16 mouse cellular contexts compared by ENCODE assay signal in genomic region chr10:119187720-119188119, GRCm38 (mm10).
"Had no signal": no experiment of that assay in that cellular context is flagged by ENCODE, and none has a peak within 500 bp of the region (broad histone marks: within the 10 kb centered on the region; RNA-seq: fewer than 3 reads in every experiment).

No protein-coding gene starts in this region.

- ATAC-seq: midbrain, embryonic 13.5 days; midbrain, embryonic 15.5 days had no signal

- H3K4me2 ChIP-seq: lung, embryonic 14.5 days; midbrain, embryonic 11.5 days; midbrain, embryonic 13.5 days; midbrain, embryonic 15.5 days; neural tube, embryonic 12.5 days; stomach, embryonic 15.5 days had no signal

- H3K27me3 ChIP-seq: megakaryocyte, embryonic 14.5 days; midbrain, embryonic 13.5 days; midbrain, embryonic 15.5 days; neural tube, embryonic 12.5 days; stomach, embryonic 15.5 days had no signal

- H3K36me3 ChIP-seq: midbrain, embryonic 13.5 days; midbrain, embryonic 15.5 days; neural tube, embryonic 12.5 days; stomach, embryonic 15.5 days had no signal

- DNase-seq: lung, adult 18-20 months; lung, embryonic 14.5 days; lung, postnatal 14 days; lung, postnatal 36 days; right cerebral cortex, postnatal 14 days; thymus, adult 2 months; thymus, postnatal 14 days; thymus, postnatal 36 days had no signal

- H3K4me3 ChIP-seq: megakaryocyte, embryonic 14.5 days; midbrain, embryonic 13.5 days; midbrain, embryonic 15.5 days; neural tube, embryonic 12.5 days; stomach, embryonic 15.5 days had no signal

- H3K9ac ChIP-seq: lung, embryonic 14.5 days; midbrain, embryonic 13.5 days; midbrain, embryonic 15.5 days; neural tube, embryonic 12.5 days; stomach, embryonic 15.5 days had no signal

- H3K9me3 ChIP-seq: midbrain, embryonic 13.5 days; midbrain, embryonic 15.5 days; neural tube, embryonic 12.5 days; stomach, embryonic 15.5 days had no signal

- H3K27ac ChIP-seq: macrophage; midbrain, embryonic 13.5 days; midbrain, embryonic 15.5 days; neural tube, embryonic 12.5 days; stomach, embryonic 15.5 days; stomach, postnatal 0 days had no signal

- H3K4me1 ChIP-seq: midbrain, embryonic 13.5 days; midbrain, embryonic 15.5 days; neural tube, embryonic 12.5 days; stomach, embryonic 15.5 days had no signal
